Mouse (Mus musculus): Measurements from ENCODE around the gene Mafk.

The Mafk gene

DNA sequence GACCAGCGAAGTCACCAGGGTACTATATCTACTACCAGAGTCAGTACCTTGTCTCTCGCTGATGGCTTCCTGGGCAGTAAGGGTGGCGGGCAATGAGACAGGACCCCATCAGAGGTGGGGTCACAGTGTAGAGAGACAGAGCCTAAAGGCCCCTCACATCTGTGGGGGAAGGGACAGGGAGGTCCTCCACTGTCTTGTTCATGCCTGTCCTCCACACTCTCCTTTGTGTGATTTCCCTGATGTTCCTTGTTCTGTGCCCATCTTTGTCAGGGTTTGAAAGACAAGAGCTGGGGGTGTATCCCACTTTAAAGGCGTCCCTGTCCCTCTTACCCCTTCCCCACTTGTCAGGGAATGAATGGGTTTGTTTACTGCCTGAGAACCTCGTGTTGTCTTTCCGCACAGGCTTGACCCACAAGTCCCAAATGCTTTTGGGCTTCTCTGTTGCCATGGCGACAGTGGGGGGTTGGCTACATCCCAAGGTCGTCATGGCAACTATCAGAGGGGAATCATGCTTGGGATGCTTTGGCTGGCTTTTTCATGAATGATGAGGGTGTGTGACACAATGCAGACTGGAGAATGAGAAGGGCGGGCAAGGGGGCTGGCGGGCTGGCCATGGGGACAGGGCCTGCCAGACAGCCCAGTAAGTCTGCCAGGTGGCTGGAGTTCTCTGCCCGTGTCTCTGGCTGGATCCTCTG, 6.3 kb downstream of the Mafk start:
- DNase-seq = no peak

DNA sequence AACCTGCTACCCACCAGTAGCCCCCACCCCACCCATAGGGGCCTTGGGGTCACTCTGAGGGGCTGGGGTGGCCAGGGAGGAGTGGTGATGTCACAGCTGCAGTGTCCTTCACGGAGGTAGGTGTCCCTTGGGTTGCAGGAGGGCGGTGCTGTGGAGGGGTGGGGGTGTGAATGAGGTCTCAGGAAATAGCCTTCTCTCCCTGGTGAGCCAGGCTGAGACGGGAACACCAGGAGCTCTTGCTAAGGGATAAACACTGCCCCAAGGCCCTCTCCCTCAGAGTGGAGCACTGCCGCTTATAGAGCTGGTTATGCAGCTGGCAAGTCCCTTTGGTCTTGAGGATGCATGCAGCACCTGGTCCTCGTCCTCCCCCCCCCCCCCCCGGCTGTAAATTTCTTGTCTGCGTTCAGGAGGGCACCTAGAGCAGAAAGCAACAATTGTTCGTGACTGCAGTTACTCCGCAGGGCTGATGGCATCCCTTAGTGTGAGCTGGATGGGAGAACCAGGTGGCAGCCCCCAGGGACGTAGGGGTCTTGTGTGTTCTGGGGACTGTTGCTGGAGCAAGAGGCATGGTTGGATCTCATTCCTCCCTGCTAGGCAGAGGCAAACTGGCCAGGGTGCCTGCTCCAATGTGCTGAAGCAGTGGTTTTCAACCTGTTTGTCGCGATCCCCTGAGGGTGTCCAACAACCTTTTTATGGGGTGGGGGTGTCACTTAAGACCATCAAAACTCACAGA, 7.0 kb downstream of the Mafk start:
- no peak for DNase-seq

DNA sequence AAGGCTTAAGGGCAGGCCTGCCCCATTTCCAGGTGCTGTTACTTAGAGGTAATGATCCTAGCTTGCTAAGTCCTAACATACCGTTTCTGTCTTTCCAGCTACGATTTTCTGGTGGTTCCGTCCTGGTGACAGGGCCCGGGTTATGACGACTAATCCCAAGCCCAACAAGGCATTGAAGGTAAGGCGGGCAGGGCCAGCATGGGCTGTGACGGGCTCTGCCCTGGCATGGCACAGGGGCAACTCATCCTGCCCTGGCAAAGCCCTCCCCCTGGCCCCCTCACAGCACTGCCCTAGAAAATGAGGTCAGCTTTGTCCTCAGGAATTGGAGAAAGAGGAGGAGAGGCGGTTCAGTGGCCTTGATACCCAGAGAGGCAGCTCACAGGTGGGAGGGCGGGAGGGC, 7.7 kb downstream of the Mafk start:
- no peak for DNase-seq

DNA sequence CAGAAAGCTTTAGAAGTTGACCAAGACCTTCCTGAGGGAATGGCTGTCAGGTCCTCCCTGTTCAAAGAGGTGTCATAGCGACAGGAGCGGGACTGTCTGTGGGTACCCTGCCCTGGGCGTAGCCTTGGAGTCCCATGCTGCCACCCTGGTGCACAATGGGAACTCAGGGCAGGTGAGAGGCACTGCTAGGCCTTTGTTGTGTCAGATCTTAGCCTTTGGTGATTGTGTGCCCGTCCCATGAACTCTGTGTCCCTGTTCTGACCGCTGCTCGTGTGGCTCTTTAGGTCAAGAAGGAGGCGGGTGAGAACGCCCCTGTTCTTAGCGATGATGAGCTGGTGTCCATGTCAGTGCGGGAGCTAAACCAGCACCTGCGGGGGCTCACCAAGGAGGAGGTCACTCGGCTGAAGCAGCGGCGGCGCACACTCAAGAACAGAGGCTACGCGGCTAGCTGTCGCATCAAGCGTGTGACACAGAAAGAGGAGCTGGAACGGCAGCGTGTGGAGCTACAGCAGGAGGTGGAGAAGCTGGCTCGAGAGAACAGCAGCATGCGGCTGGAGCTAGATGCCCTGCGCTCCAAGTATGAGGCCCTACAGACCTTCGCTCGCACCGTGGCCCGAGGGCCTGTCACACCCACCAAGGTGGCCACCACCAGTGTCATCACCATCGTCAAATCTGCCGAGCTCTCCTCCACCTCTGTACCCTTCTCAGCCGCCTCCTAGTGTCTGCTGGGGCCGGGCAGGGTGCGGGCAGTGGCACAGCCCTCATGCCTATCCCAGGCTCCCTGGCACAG, 8.7 kb downstream of the Mafk start:
- no peak for DNase-seq

DNA sequence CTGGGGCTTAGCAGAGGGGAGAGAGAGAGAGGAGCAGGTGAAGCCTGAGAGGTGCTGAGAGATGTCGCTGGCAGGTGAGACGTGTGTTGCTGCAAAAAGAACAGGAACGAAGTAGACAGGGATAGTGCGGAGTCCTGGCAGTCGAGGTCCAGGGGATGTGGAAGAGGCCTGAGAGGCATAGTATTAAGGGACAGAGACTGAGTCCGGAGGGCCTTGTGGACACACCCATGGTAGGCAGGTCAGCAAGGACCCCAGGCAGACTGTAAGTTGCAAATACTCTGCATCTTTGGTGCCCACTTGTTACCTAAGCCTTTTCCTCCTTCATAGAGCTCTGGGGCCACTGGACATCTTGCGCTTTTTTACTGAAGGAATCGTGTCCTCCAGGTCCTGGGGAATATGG, 9.9 kb downstream of the Mafk start:
- no peak for DNase-seq

DNA sequence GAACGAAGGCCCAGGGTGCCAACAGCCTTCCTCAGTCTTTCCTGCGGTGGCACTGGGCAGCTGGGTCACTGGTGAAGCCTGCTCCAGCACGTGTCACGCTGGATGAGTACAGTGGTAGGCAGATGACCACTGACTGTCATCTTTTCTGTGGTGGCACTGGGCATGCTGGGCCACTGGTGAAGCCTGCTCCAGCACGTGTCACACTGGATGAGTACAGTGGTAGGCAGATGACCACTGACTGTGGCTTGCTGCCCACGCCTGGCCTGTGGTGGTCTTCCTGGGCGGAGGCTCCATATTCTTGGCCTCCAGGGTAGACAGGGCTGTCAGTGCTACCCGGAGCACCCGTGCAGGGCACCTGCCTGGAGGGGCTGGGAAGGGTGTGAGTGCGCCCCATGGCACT, 10.6 kb downstream of the Mafk start:
- no peak for DNase-seq

DNA sequence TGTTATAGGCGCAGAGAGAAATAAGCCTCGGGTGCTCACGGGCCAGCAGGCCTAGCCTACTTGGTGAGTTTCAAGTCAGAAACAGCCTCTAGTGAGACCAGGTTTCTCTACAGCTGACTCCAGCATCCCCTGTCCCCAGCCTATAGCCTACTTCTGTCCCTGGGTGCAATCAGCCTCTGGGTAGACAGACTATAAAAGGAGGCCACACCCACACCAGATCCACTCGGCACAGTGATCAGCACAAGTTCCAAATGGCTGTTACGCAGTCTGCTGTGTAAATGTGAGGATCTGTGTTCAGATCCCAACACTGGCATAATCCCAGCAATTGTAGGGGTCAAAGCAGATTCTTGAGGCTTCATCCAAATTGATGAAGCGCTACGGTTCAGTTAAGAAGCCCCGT, 11.9 kb downstream of the Mafk start:
- no peak for DNase-seq

DNA sequence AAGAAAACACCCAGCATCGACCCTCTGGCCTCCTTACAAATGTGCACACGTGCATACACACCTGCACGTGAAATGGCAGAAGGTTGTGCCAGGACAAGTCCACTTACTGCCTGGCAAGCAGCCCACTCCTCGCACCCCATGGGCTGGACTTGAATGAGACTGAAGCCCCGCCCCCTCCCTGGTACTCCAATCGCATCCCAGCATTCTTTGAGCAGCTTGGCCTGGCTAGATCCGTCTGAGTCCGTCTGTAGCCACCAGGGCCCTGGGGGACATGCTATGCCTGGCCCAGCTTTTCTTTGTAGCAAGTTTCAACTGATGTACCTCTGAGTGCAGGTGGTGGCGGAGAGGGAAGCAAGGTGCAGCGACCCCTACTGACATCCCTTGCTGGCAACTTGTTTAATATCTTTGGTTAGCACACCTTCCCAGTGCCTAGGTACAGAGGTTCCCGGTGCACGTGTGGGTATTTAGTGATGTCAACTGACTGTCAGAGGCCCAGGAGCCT, 12.3 kb downstream of the Mafk start:
- DNase-seq = peak; percentile 53

DNA sequence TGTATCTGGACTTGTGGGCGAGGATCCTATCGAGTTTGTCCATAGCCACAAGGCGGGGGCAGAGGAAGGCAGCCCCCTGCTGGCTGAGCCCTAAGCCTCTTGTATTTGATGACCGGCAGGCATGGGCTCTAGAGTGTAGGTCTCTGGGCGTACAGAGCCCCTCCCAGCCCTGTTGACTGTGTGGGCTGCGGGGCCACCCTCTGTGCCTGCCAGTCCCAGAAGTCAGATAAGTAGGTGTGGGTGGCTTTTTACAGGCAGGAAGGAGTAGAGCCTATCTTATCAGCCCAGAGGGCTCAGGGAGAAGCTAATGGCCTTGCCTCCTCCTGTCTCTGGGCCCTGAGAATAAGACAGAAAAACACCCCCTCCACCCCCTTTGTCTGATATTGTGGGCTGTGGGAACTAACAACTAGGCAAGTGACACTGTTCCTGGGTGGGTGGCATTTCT, 12.8 kb downstream of the Mafk start:
- no peak for DNase-seq

DNA sequence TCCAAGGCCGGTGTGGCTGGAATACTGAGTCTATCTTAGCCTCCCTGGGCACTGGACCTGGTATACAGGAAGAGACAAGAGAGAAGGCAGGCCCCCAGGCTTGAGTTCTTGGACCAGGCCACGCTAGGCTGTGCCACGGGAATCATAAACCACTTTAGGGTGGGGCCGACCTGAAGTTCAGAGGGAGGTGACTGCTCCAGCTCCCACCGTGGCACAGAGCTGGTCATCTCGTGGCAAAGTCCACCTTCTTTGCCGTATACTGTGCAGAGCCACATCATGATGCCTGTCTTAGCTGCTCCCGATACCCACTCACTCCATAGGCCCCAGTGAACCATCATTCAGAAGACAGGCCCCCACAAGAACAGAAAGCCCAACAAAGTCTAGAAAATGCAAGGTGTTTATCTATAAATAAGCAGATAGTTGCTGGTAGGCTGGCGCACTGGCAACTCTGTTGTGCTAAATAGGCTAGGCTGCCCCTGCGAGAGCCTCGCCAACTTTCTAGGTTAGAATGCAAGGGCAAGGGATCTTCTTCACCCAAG, 13.3 kb downstream of the Mafk start:
- DNase-seq = no peak

DNA sequence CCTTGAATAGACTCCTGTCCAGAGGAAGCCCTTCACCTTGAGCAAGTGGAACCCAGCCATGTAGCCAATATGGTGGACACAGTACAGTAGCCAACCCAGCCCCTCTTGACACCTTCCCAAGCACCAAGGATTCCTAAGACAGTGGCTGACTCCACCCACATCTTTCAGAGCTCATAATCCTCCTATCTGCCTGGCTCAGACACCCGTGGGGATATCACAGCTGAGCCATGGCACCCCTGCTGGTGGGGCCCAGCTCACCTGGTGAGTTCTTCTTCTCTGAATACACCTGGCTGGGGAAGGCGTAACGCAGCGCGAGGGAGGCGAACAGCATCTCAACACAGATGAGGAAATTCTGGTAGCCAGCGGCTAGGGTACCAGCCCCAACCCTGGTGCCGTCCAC, 14.6 kb downstream of the Mafk start:
- no peak for DNase-seq

DNA sequence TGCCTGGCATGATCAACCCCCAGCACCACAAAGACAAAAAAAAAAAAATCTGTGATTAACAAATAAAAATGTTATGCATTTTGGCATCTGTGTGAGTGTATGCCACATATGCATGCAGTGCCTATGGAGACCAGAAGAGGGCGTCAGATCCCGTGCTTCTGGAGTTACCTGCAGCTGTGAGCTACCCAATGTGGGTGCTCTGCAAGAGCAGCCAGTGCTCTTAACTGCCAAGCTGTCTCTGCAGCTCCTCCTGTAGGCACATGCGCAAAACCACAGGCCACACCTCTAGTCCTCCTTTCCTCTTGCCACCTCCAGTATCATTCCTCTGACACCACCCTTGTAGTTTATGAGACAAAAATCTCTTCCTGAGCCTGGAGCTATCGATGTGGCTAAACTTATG, 18.1 kb downstream of the Mafk start:
- DNase-seq = no peak

DNA sequence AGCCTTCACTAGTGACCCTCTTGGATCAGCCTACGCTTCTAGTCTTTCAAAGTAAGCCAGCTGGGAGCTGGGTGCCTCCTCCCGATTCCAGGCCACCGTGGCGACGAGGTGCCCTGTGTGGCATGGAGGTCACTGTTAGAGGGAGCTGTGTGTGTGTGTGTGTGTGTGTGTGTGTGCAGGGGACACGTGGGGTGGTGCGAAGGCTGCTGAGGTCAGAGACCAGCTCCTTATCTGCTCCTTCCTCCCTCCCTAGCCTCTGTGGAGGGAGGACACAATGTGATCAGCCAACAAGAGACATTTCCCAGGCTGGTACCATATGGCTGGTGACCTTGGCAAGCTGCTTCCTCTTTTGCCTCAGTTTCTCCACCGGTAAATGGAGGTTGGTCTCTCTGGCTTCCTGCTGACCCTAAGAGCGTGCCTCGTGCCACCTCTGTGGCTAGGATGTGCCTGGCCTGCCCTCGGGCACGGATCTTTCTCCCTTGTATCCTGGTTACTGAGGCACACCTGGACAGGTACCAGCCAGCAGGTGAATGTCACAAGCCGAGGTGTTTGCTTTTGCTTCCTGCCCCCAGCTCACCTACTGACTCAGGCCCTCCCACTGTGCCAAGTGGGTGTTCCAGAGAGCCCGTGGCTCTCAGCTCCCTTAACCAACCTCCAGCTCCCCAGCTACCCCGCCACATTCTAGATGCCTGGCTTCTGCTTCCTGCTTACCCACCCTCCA, 20.5 kb downstream of the Mafk start:
- no peak for DNase-seq

DNA sequence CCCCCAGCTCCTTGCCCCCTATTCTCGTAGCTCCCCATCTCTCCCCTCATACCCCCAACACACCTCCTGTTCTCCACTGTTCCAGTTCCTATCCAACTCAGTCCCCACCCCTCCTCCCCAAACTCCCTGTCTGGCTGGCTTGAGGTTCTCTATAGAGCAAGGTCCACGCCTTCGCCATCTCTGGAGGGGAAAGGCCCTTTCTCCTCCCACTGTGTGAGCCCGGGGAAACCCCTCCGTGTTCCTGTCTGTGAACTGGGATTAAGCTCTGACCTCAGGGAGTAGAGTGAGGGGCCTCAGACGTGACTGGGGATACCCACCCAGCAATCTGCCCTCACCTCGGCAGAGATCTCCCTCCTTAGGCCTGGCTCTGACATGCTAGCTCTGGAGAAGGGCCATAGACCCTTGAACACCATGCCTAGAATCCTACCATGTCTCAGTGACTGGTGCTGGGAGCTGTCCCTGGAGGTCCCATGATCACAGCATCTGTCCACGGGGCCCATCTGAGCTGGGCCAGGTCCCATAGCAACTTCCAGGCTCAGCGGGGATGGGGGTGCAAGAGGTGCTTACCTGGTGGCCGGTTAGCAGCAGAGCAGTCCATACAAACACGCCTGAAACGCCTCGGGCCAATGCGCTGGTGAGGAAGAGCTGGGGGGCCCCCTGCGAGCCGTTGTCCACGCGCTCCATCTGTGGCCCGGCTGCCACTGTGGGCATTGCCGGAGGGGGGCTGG, 21.2 kb downstream of the Mafk start:
- no peak for DNase-seq

DNA sequence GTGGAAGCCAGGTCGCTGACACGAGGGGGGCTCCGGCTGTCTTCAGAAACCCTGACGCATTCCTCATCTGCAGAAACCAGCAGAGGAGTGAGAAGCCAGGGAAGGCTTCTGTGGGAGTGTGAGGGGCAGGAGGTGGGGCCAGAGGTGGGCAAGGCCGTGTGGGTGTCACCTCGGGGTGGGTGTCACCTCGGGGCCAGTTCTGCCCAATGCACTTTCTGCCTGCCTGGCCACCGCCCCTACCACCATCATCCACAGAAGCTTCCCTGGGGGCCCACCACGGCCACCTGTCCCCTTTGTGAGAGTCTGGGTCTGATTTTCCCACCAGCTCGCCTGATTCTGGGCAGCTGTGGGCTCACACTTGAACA, 21.8 kb downstream of the Mafk start:
- DNase-seq = no peak

DNA sequence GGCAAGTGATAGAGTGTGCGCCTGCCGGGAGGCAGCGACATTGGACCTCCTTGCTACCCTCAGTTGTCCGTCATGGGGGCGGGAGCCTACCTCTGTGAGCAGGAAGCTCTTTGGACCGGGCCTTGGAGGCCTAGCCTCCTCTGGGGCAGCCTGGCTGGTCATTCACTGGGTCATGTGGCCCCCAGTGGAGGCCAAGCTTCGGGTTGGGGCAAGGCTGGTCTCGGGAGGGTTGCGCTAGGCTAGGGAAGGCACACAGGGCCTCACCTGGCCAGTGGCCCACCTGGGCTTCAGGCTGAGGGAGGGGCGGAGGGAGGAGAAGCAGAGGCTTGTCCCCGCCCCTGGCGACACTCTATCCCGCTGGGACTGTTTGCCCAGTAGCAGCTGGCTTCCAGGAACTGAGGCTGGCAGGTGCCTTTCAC, 22.7 kb downstream of the Mafk start:
- no peak for DNase-seq

DNA sequence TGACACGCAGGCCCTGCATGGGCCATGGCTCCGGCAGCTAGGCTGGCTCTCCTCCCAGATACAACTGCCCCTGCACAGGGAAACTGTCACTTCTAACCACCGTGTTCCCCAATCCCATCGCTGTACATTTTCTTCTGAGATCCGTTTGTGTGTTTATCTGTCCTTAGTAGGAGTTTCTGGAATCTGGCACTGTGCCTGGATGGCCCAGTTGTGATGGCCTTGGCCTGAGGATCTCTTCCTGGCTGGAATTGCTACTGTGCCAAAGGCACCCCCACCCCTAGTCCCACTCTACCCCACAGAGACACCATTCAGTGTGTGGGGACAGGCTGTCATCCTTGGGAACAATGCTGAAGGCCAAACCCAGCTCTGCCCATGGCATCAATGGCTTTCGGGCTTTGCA, 24.7 kb downstream of the Mafk start:
- no peak for DNase-seq

DNA sequence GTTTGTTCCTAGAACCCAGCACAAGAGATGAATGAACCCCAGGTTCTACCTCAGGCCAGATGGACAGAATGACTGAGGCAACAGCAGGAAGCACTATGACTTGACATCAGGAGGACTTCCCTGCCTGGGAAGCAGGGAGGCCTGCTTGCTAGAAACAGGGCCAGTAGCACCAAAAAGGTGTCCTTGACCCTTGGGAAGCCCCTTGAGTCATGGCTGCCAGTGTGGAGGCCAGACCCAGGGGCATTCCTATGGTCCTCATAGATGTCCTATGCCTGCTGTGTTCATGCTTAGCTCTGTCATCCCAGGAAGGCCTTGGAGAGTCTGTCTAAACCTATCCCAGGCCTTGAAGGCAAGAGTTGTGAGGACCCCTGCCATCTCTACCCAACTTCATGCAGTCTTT, 25.1 kb downstream of the Mafk start:
- no peak for DNase-seq

DNA sequence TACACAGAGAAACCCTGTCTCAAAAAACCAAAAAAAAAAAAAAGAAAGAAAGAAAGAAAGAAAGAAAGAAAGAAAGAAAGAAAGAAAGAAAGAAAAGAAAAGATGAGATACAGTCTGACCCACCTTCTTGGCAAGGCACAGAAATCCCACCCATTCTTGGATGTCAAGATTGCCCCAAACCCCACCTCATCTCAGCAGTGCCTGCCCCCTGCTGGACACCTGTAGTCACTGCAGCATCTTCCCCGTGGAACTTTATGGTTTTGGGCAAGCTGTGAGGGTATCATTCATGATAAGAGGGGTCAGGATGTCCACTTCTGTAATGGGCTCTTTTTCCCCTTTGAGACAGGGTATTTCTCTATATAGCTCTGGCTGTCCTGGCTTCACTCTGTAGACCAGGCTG, 26.0 kb downstream of the Mafk start:
- peak; percentile 41 for DNase-seq

DNA sequence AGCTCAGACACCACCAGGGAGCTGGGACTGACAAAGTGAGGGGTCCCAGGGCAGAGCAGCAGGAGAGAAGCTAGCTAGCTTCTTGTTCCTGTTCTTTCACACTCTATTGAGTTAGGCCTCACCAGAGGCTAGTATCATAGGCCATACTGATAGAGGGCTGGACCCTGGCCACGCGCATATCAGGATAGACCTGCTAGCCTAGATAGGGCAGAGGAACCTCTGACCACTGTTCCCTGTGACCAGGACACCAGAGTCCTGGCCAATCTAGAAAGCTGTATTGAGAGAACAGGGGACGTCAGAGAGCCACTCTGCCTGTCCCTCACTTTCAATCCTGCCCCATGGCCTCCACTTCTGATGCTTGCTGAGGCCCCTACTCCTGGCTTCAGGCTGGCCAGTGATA, 26.7 kb downstream of the Mafk start:
- no peak for DNase-seq

DNA sequence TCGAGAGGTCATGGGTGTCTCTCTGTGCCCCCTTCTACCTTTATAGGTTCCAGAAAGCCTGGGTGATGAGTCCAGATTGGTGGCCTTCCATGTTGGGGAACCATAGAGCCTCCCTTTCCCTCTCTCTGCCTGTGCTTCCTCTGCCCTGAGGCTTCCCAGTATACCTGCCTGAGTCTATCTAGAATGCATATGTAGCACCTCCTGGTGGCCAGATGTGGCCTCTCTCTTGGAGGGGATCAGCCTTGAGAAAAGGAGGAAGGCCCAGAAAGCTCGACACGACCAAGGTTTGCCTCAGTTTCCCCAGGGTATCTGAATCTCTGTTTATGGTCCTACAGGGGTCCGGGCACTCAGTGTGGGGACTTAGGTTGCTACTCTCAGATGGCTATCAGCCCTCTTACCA, 27.5 kb downstream of the Mafk start:
- peak; percentile 70 for DNase-seq

DNA sequence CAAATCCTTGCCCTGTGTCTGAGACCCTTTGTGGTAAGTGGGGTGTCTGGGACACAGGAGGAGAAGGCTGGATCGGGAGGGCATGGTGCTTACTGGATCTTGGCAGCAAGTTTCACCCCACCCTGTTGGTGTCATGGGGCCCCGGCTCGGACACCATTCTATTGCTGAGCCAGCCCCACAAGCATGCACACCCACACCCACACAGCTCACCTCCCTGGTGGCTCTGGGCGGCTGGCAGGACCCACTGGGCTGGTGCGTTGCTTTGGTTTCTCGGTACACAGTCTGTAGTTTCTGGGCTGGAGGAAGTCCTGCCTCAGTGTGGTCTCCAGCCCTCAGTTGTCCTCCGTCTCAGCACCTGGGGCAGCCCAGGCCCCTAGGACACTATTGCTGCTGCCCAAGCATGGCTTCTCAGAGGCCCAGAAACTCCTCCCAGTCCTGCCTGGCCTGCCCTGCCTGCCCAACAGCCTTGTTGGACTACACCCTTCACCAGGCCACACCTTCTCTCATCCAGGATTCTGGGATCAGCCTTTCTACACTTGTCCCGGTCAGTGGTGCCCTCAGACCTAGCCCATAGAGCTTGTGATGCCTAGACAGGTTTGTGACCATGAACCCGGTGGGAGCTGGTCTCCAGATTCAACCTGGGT, 28.3 kb downstream of the Mafk start, which contains the start of gene Tmem184a:
Gene Tmem184a (minus strand): TSS at position 380 of the 644 bp plus-strand sequence.
- DNase-seq = no peak
